In the genomic region with DNA sequence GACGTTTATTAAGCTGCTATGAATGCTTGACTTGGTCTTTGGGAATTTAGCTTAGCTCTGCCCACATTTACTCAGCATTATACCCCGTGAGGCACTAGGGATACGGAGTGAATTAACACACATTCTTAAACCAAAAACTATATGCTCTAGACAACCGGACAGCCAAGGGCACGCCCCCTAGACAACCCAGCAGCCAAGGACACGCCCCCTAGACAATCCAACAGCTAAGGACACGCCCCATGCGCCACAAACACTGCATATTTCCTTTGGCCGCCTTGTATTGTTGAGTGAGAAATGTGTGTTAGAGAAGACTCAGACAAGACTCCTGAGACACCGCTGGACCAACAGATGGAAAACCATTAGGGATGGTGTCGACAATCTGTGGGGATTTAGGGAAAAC, we compare ENCODE assay signal across 10 mouse cellular contexts. TPM values are rescaled to one million over a fixed set of nuclear protein-coding genes. Genes with fewer than 3 reads are reported as not detected.
DNase-seq lines count a peak whose midpoint lies in the region; ATAC-seq and TF ChIP-seq lines count a peak whose summit lies in the region.
"Had no signal": no experiment of that assay in that cellular context is flagged by ENCODE, and none has a peak within 500 bp of the region (broad histone marks: within the 10 kb centered on the region; RNA-seq: fewer than 3 reads in every experiment).

No protein-coding gene starts in this region.

- no peaks in the 10 kb centered on the region for H3K36me3 ChIP-seq in midbrain, embryonic 13.5 days
- H3K36me3 ChIP-seq in midbrain, embryonic 14.5 days (ENCODE audit: control insufficient read depth, insufficient read depth, low read length): no peaks in the 10 kb centered on the region
- H3K36me3 ChIP-seq in heart, postnatal 0 days (replicated peaks; ENCODE audit: control insufficient read depth, insufficient read depth, low read length): no peaks in the 10 kb centered on the region
- H3K36me3 ChIP-seq: embryonic facial prominence, embryonic 12.5 days; neural tube, embryonic 13.5 days had no signal

- TF ChIP-seq EP300 in heart, postnatal 0 days (IDR thresholded peaks at IDR 0.05; ENCODE audit: low read depth): no peak

- DNase-seq in midbrain, embryonic 14.5 days: no peak
- peak; percentile 8 for DNase-seq in heart, postnatal 0 days (ENCODE audit: low spot score)
- DNase-seq in lung, postnatal 25 days (ENCODE audit: low spot score): peak; percentile 18
- DNase-seq in thymus, postnatal 36 days: peak; percentile 79 to 88
- DNase-seq in kidney, postnatal 14 days: no peak
- no peak for DNase-seq in left cerebral cortex, adult 8-10 months (ENCODE audit: low spot score in 2 of 2)

- H3K4me2 ChIP-seq in midbrain, embryonic 13.5 days (replicated peaks): no peak overlapping the region
- no peak overlapping the region for H3K4me2 ChIP-seq in midbrain, embryonic 14.5 days (ENCODE audit: low read length)
- H3K4me2 ChIP-seq in heart, postnatal 0 days (ENCODE audit: low read depth, low read length): no peak overlapping the region
- H3K4me2 ChIP-seq: embryonic facial prominence, embryonic 12.5 days; neural tube, embryonic 13.5 days had no signal

- WGBS in midbrain, embryonic 13.5 days: 48% methylated on average over 11 of the region's 11 CpGs
- 54% methylated on average over 11 of the region's 11 CpGs for WGBS in midbrain, embryonic 14.5 days
- 61% methylated on average over 11 of the region's 11 CpGs for WGBS in heart, postnatal 0 days

- H3K27me3 ChIP-seq in midbrain, embryonic 13.5 days: no peaks in the 10 kb centered on the region
- H3K27me3 ChIP-seq in midbrain, embryonic 14.5 days (ENCODE audit: control insufficient read depth, insufficient read depth, low read length): no peaks in the 10 kb centered on the region
- H3K27me3 ChIP-seq in heart, postnatal 0 days (ENCODE audit: control insufficient read depth, insufficient read depth, low read length): no peaks in the 10 kb centered on the region
- H3K27me3 ChIP-seq: embryonic facial prominence, embryonic 12.5 days; neural tube, embryonic 13.5 days had no signal

- H3K4me3 ChIP-seq in midbrain, embryonic 13.5 days (replicated peaks): no peak overlapping the region
- H3K4me3 ChIP-seq in midbrain, embryonic 14.5 days (replicated peaks; ENCODE audit: low read depth, low read length): no peak overlapping the region
- H3K4me3 ChIP-seq in heart, postnatal 0 days (ENCODE audit: low read depth, low read length): no peak overlapping the region
- H3K4me3 ChIP-seq: embryonic facial prominence, embryonic 12.5 days; neural tube, embryonic 13.5 days had no signal

- no peak for TF ChIP-seq CTCF in heart, postnatal 0 days (IDR thresholded peaks at IDR 0.05; ENCODE audit: low read depth)

- no peak overlapping the region for H3K27ac ChIP-seq in midbrain, embryonic 13.5 days
- H3K27ac ChIP-seq in midbrain, embryonic 14.5 days (replicated peaks; ENCODE audit: low read depth, low read length): no peak overlapping the region
- no peak overlapping the region; the same call in 1 of the 2 replicates for H3K27ac ChIP-seq in heart, postnatal 0 days (ENCODE audit: low read depth)
- H3K27ac ChIP-seq: embryonic facial prominence, embryonic 12.5 days; neural tube, embryonic 13.5 days had no signal

- no peaks in the 10 kb centered on the region for H3K9me3 ChIP-seq in midbrain, embryonic 13.5 days
- H3K9me3 ChIP-seq in midbrain, embryonic 14.5 days (ENCODE audit: control insufficient read depth, low read length): no peaks in the 10 kb centered on the region
- H3K9me3 ChIP-seq in heart, postnatal 0 days (replicated peaks; ENCODE audit: control insufficient read depth, low read length): no peaks in the 10 kb centered on the region
- H3K9me3 ChIP-seq: embryonic facial prominence, embryonic 12.5 days; neural tube, embryonic 13.5 days had no signal

- H3K4me1 ChIP-seq in midbrain, embryonic 13.5 days (replicated peaks): peaks cover 16% of the 10 kb centered on the region; the same call in 1 of the 2 replicates
- H3K4me1 ChIP-seq in midbrain, embryonic 14.5 days (ENCODE audit: control insufficient read depth, insufficient read depth, low read length): no peaks in the 10 kb centered on the region
- no peaks in the 10 kb centered on the region for H3K4me1 ChIP-seq in heart, postnatal 0 days (ENCODE audit: control insufficient read depth, insufficient read depth)
- H3K4me1 ChIP-seq: embryonic facial prominence, embryonic 12.5 days had no signal

- no peak overlapping the region for H3K9ac ChIP-seq in midbrain, embryonic 13.5 days (replicated peaks)
- H3K9ac ChIP-seq in midbrain, embryonic 14.5 days (replicated peaks; ENCODE audit: low read length): no peak overlapping the region
- H3K9ac ChIP-seq in heart, postnatal 0 days (replicated peaks; ENCODE audit: low read depth, low read length): no peak overlapping the region
- H3K9ac ChIP-seq: embryonic facial prominence, embryonic 12.5 days; neural tube, embryonic 13.5 days had no signal

- 0 out of 2 replicates have a peak, but pooled peaks have one; percentile 24 for ATAC-seq in midbrain, embryonic 13.5 days
- no peak for ATAC-seq in midbrain, embryonic 14.5 days (ENCODE audit: low FRiP score, low TSS enrichment)
- ATAC-seq in heart, postnatal 0 days (ENCODE audit: insufficient read depth, low read depth): peak; percentile 47
- ATAC-seq in monocyte, adult 5-6 weeks (replicated peaks; ENCODE audit: insufficient number of reproducible peaks, low FRiP score, low TSS enrichment, poor library complexity, severe bottlenecking): no peak; the same call in 1 of the 2 replicates

RNA-seq across cellular contexts. Expression of a gene that starts 39.1 kb away (rescaled TPM):
- polyA plus RNA-seq in midbrain, embryonic 13.5 days (2015; fragmentation: Nextera tagmentation; extraction: Ambion mirVana): 15.3 and 17.8 TPM in 2 replicates
- 20.6 and 25.7 TPM in 2 replicates for polyA plus RNA-seq in midbrain, embryonic 14.5 days (2014; fragmentation: Nextera tagmentation; extraction: Ambion mirVana)
- total RNA-seq in heart, postnatal 0 days (2014; rRNA removed; ENCODE audit: low replicate concordance): not detected in 2 replicates
- 0.03 and 0.07 TPM in 2 replicates for polyA plus RNA-seq in heart, postnatal 0 days (2015; fragmentation: Nextera tagmentation; extraction: Ambion mirVana)
- total RNA-seq in monocyte, adult 5-6 weeks (2017): 0.10 to 2.5 TPM (median 0.19 TPM) in 3 replicates
- 10 to 100 TPM; 31.1 to 39.6 (median 33.4) TPM for total RNA-seq in left cerebral cortex, adult 8-10 months (2022)

Comparison
In these comparisons a context has a peak if more than half of its experiments do, and no peak if none do; other contexts are left out.
1. ATAC-seq: peak in midbrain, embryonic 13.5 days (single experiment) and heart, postnatal 0 days (single experiment); none in midbrain, embryonic 14.5 days (single experiment) and monocyte, adult 5-6 weeks (single experiment).
2. DNase-seq: peak in heart, postnatal 0 days (single experiment), lung, postnatal 25 days (single experiment) and thymus, postnatal 36 days (2 of 2); none in midbrain, embryonic 14.5 days (single experiment), kidney, postnatal 14 days (single experiment) and left cerebral cortex, adult 8-10 months (0 of 2).